7 mouse cellular contexts compared by ENCODE assay signal in the genomic region with DNA sequence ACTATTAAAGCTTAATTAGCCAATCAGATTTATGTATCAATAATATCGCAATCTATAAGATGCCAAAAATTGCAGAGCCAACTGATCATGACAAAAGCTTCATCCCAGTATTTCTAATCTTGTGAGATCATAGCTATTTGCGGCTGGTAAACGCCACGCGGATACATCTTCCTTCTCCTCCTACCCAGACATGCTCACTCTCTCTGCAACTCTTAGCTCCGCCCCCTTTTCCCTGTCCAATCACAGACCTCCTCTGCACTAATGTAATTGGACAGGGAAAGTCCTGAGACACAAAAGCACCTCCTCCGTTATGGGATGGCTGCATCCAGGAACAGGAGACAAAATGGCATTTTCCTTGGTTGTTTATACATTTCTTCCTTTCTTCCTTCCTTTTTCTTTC.
"Had no signal": no experiment of that assay in that cellular context is flagged by ENCODE, and none has a peak within 500 bp of the region (broad histone marks: within the 10 kb centered on the region; RNA-seq: fewer than 3 reads in every experiment).

No protein-coding gene starts in this region.

- DNase-seq: kidney, adult 11 months; kidney, postnatal 10 days; kidney, postnatal 4 days; lung, adult 2 months; right cerebral cortex, postnatal 4 days; spleen, adult 18-20 months; thymus, postnatal 36 days had no signal
